Mouse (Mus musculus) Patski (cell line): Measurements from ENCODE around the gene S100a16. TPM values are rescaled to one million over a fixed set of nuclear protein-coding genes. Genes with fewer than 3 reads are reported as not detected.
A peak's percentile ranks its signal among the peaks of the same experiment; 100 is the strongest.

Experiments used
- ATAC-seq: fragments of 100-300 bp; one replicate; pipeline ENCODE4 v1.8.0; 2021
- CTCF ChIA-PET: fragments of 350-600 bp; sonication (Branson Sonifier 250); formaldehyde crosslinking; loops from one replicate; lab custom pipeline; 2022; ENCODE audit warnings: inconsistent platforms; lab: Charles Lee
- POLR2A ChIA-PET: fragments of 350-600 bp; sonication (Branson Sonifier 250); formaldehyde crosslinking; loops from one replicate; lab custom pipeline; 2022; ENCODE audit warnings: antibody characterized with exemption, inconsistent platforms; lab: Charles Lee
- DNase-seq: peaks from one replicate; pipeline ENCODE4 v3.0.0-alpha.2; 2011; ENCODE audit warnings: low read depth, low spot score
- H3K27me3 ChIP-seq: fragments of 371-371 bp; one replicate; pipeline ENCODE4 v1.5.1; 2021
- CTCF ChIP-seq: fragments of 100-300 bp; IDR thresholded peaks from one replicate; pipeline ENCODE4 v1.5.1; 2021
- in situ Hi-C: fragments of 300-500 bp; cut with MboI; formaldehyde crosslinking; loops from 3 replicates; pipeline ENCODE4 v1.11.1; 2018; ENCODE audit warnings: low pct_unique_long_range_greater_than_20kb, mixed read lengths
- polyA plus RNA-seq: library from polyadenylated mRNA; unstranded; gene quantifications from one replicate; pipeline ENCODE4 v1.2.3, GENCODE M21; 2021

The S100a16 gene
- polyA plus RNA-seq, 1 experiment from 2014 or later, result 164 TPM

- in situ Hi-C loops, result loop anchor here (5.0 kb wide), 1 partner anchor 102 kb away; no protein-coding TSS in a partner anchor
- ChIA-PET CTCF (interaction anchor here (0.9 to 1.6 kb wide), 4 partner anchors 10 to 138 kb away, joined by 3 to 4 read pairs (median 4); partner anchors contain the start of genes S100a7a and Snapin), POLR2A (no interaction called here)
- ATAC-seq (no peak), DNase-seq (no peak)
- no peak for TF ChIP-seq CTCF
- no peaks in the 10 kb centered on the region for H3K27me3 ChIP-seq
Measured at GRCm38 (mm10) chr3:90515242-90515641, 21.8 kb upstream of the S100a16 start.

GRCm38 (mm10) chr3:90515789-90516188, 21.3 kb upstream of the S100a16 start:
- in situ Hi-C loops, result loop anchor here (5.0 kb wide), 1 partner anchor 102 kb away; no protein-coding TSS in a partner anchor
- ATAC-seq, result no peak
- CTCF ChIA-PET, result interaction anchor here (1.2 to 1.6 kb wide), 3 partner anchors 9 to 138 kb away, joined by 3 to 4 read pairs (median 4); partner anchors contain the start of genes S100a7a and Snapin

GRCm38 (mm10) chr3:90517711-90518110, 19.3 kb upstream of the S100a16 start:
- DNase-seq (no peak), ATAC-seq (no peak)
- in situ Hi-C loops, result loop anchor here (5.0 kb wide), 1 partner anchor 100 kb away; no protein-coding TSS in a partner anchor
- no peaks in the 10 kb centered on the region for H3K27me3 ChIP-seq
- CTCF ChIA-PET, result interaction anchor here (1.1 to 1.3 kb wide), 2 partner anchors 91 to 193 kb away, joined by 3 to 7 read pairs; no protein-coding TSS in a partner anchor
- no peak for TF ChIP-seq CTCF
- POLR2A ChIA-PET, result no interaction called here

More at GRCm38 (mm10) chr3:90515789-90516188, 21.3 kb upstream of the S100a16 start:
- H3K27me3 ChIP-seq, result no peaks in the 10 kb centered on the region
- no peak for TF ChIP-seq CTCF
- no peak for DNase-seq
- POLR2A ChIA-PET, result no interaction called here

GRCm38 (mm10) chr3:90525421-90525820, 11.6 kb upstream of the S100a16 start:
- in situ Hi-C loops, result no loop called here
- DNase-seq (no peak), ATAC-seq (peak; percentile 73)
- POLR2A ChIA-PET, result interaction anchor here (0.6 to 1.2 kb wide), 3 partner anchors 58 to 164 kb away, joined by 3 read pairs; partner anchors contain the start of gene S100a4
- peak; percentile 98 for TF ChIP-seq CTCF
- no peaks in the 10 kb centered on the region for H3K27me3 ChIP-seq
- CTCF ChIA-PET, result interaction anchor here (0.9 to 6.2 kb wide), 27 partner anchors 10 to 185 kb away, joined by 3 to 66 read pairs (median 5); partner anchors contain the start of genes Chtop, Gm42674, S100a16 and S100a3

GRCm38 (mm10) chr3:90526076-90526475, 11.0 kb upstream of the S100a16 start:
- POLR2A ChIA-PET, result no interaction called here
- in situ Hi-C loops, result no loop called here

GRCm38 (mm10) chr3:90526580-90526979, 10.5 kb upstream of the S100a16 start, which contains the start of gene S100a14:
Gene S100a14 (plus strand): TSS chr3:90526856.
- POLR2A ChIA-PET, result interaction anchor here (0.8 to 1.3 kb wide), 4 partner anchors 10 to 88 kb away, joined by 3 to 4 read pairs (median 3); partner anchors contain the start of gene S100a16
- ATAC-seq, result no peak
- CTCF ChIA-PET, result interaction anchor here (0.9 to 6.2 kb wide), 17 partner anchors 10 to 179 kb away, joined by 3 to 66 read pairs (median 6); partner anchors contain the start of genes Chtop, S100a16, S100a3 and S100a6
- no peak for DNase-seq
- no peaks in the 10 kb centered on the region for H3K27me3 ChIP-seq
- no peak for TF ChIP-seq CTCF
- in situ Hi-C loops, result no loop called here

More at GRCm38 (mm10) chr3:90526076-90526475, 11.0 kb upstream of the S100a16 start:
- ATAC-seq (no peak), DNase-seq (no peak)
- no peak for TF ChIP-seq CTCF
- CTCF ChIA-PET, result interaction anchor here (0.9 to 6.2 kb wide), 21 partner anchors 10 to 184 kb away, joined by 3 to 66 read pairs (median 6); partner anchors contain the start of genes Chtop, S100a16, S100a3 and S100a6
- no peaks in the 10 kb centered on the region for H3K27me3 ChIP-seq

GRCm38 (mm10) chr3:90527291-90527873, 9.7 kb upstream of the S100a16 start:
- H3K27me3 ChIP-seq, result no peaks in the 10 kb centered on the region
- POLR2A ChIA-PET, result interaction anchor here (0.8 to 1.3 kb wide), 5 partner anchors 9 to 87 kb away, joined by 3 to 4 read pairs (median 3); partner anchors contain the start of gene S100a16
- CTCF ChIA-PET, result interaction anchor here (1.0 to 6.2 kb wide), 6 partner anchors 9 to 125 kb away, joined by 4 to 66 read pairs (median 22); partner anchors contain the start of genes S100a16, S100a6 and S100a7a
- ATAC-seq (no peak), DNase-seq (no peak)
- no peak for TF ChIP-seq CTCF
- in situ Hi-C loops, result no loop called here

GRCm38 (mm10) chr3:90531713-90532112, 5.3 kb upstream of the S100a16 start:
- in situ Hi-C loops, result no loop called here
- H3K27me3 ChIP-seq, result no peaks in the 10 kb centered on the region
- ChIA-PET CTCF (interaction anchor here (1.3 to 1.4 kb wide), 2 partner anchors 12 to 52 kb away, joined by 3 read pairs; no protein-coding TSS in a partner anchor), POLR2A (no interaction called here)
- TF ChIP-seq CTCF, result no peak
- ATAC-seq (no peak), DNase-seq (no peak)

GRCm38 (mm10) chr3:90535446-90535845, 1.6 kb upstream of the S100a16 start:
- DNase-seq, result no peak
- in situ Hi-C loops, result no loop called here
- POLR2A ChIA-PET, result no interaction called here
- no peaks in the 10 kb centered on the region for H3K27me3 ChIP-seq
- TF ChIP-seq CTCF, result no peak
- no peak for ATAC-seq
- CTCF ChIA-PET, result interaction anchor here (0.9 to 4.6 kb wide), 4 partner anchors 10 to 80 kb away, joined by 3 to 38 read pairs (median 10); partner anchors contain the start of gene S100a14

- in situ Hi-C loops, result no loop called here
- ChIA-PET CTCF (interaction anchor here (1.0 to 4.6 kb wide), 7 partner anchors 8 to 78 kb away, joined by 3 to 38 read pairs (median 4); partner anchors contain the start of gene S100a14), POLR2A (interaction anchor here (1.1 to 1.5 kb wide), 5 partner anchors 13 to 76 kb away, joined by 3 to 4 read pairs (median 3); no protein-coding TSS in a partner anchor)
- ATAC-seq (no peak), DNase-seq (no peak)
- no peaks in the 10 kb centered on the region for H3K27me3 ChIP-seq
- TF ChIP-seq CTCF, result no peak
Measured at GRCm38 (mm10) chr3:90537905-90538296, 847 bp downstream of the S100a16 start.
